Mouse (Mus musculus) G1E (cell line): ENCODE measurements around the gene 1700016H13Rik. TPM values are rescaled to one million over a fixed set of nuclear protein-coding genes. Genes with fewer than 3 reads are reported as not detected.

Source experiments
- ATAC-seq: 2 replicates; pipeline ENCODE4 v1.8.0; 2016; ENCODE audit warnings: mild to moderate bottlenecking; ENCODE audit not compliant: insufficient number of reproducible peaks, poor library complexity, low FRiP score, severe bottlenecking; ENCODE audit errors: extremely low read depth
- DNase-seq: peaks from one replicate; pipeline ENCODE4 v3.0.0; 2012; ENCODE audit warnings: low spot score
- H3K27me3 ChIP-seq: 2 replicates; pipeline ENCODE4 v1.6.1; 2012; ENCODE audit warnings: mild to moderate bottlenecking, low read length, inconsistent platforms; ENCODE audit not compliant: insufficient read depth
- H3K36me3 ChIP-seq: replicated peaks from 2 replicates; pipeline ENCODE3; 2012; ENCODE audit warnings: mild to moderate bottlenecking, inconsistent platforms
- H3K4me1 ChIP-seq: 2 replicates; pipeline ENCODE4 v1.6.1; 2012; ENCODE audit warnings: low read depth, low read length, inconsistent platforms, mixed read lengths; ENCODE audit not compliant: insufficient read depth
- H3K4me3 ChIP-seq: 2 replicates; pipeline ENCODE4 v1.5.1; 2012; ENCODE audit warnings: low read depth, mild to moderate bottlenecking, inconsistent platforms, low read length, moderate library complexity, mixed read lengths
- H3K9me3 ChIP-seq: replicated peaks from 2 replicates; pipeline ENCODE4 v1.6.1; 2012; ENCODE audit warnings: inconsistent platforms
- CTCF ChIP-seq: IDR thresholded peaks from 2 replicates; pipeline ENCODE4 v1.5.1; 2012; ENCODE audit warnings: low read depth, low read length, inconsistent platforms, mixed read lengths
- GATA1 ChIP-seq: IDR thresholded peaks from 2 replicates; pipeline ENCODE4 v1.6.1; 2012; ENCODE audit warnings: borderline replicate concordance, low read length, inconsistent platforms, mixed read lengths
- GATA2 ChIP-seq: IDR thresholded peaks from 2 replicates; pipeline ENCODE4 v1.6.1; 2012; ENCODE audit warnings: low read depth, low read length, inconsistent platforms, borderline replicate concordance
- POLR2AphosphoS5 ChIP-seq: IDR thresholded peaks from 2 replicates; pipeline ENCODE4 v1.6.1; 2012; ENCODE audit warnings: low read depth, low read length, inconsistent platforms; ENCODE audit not compliant: insufficient replicate concordance
- TAL1 ChIP-seq: conservative IDR thresholded peaks from 2 replicates; pipeline ENCODE4 v1.6.1; 2012; ENCODE audit warnings: low read depth, low read length, inconsistent platforms, mixed read lengths
- polyA plus RNA-seq: library from polyadenylated mRNA; stranded (reverse); fragments of >175 nt; gene quantifications from 2 replicates; pipeline ENCODE4 v1.2.3, GENCODE M21; 2012
- total RNA-seq, 2 experiments: library from RNA; stranded (forward) in 1 of 2; stranded (reverse) in 1 of 2; fragments of 200-1000 nt in 1 of 2; fragments of >200 nt in 1 of 2; fragmentation: Nextera tagmentation in 1 of 2; gene quantifications; 2 replicates each; pipeline ENCODE4 v1.2.3; 2014 to 2017

The 1700016H13Rik gene
- total and polyA plus RNA-seq, 3 experiments, result not detected

- H3K4me3 ChIP-seq, result no peak within 1 kb of the TSS
- H3K27me3 ChIP-seq, result no peaks in the 10 kb centered on the region
- no peaks in the 10 kb centered on the region for H3K4me1 ChIP-seq
- TF ChIP-seq POLR2AphosphoS5 (no peak), CTCF (no peak), GATA1 (no peak), GATA2 (no peak)
- no peaks in the 10 kb centered on the region for H3K36me3 ChIP-seq
- H3K9me3 ChIP-seq, result peaks cover 15% of the 10 kb centered on the region
- DNase-seq, result no peak
- ATAC-seq, result no peak
Observed at GRCm38 (mm10) chr5:103629111-103629764, 26.6 kb downstream of the 1700016H13Rik start, which contains the start of gene Slc10a6. Gene Slc10a6 (minus strand): TSS chr5:103629403.

GRCm38 (mm10) chr5:103628499-103628898 lies 27.3 kb downstream of the 1700016H13Rik start:
- H3K27me3 ChIP-seq, result no peaks in the 10 kb centered on the region
- no peak overlapping the region for H3K4me3 ChIP-seq
- TF ChIP-seq TAL1, result no peak
- TF ChIP-seq GATA1, result no peak
- no peak for TF ChIP-seq GATA2
- TF ChIP-seq POLR2AphosphoS5, result no peak
- no peak for TF ChIP-seq CTCF
- DNase-seq (no peak), ATAC-seq (no peak)
- peaks cover 16% of the 10 kb centered on the region for H3K9me3 ChIP-seq
- no peaks in the 10 kb centered on the region for H3K36me3 ChIP-seq
- H3K4me1 ChIP-seq, result no peaks in the 10 kb centered on the region

GRCm38 (mm10) chr5:103624831-103625230 lies 31.0 kb downstream of the 1700016H13Rik start:
- TF ChIP-seq POLR2AphosphoS5, result no peak
- ATAC-seq, result no peak
- DNase-seq, result no peak
- Histone ChIP-seq H3K9me3 (peaks cover 28% of the 10 kb centered on the region), H3K36me3 (no peaks in the 10 kb centered on the region), H3K4me1 (no peaks in the 10 kb centered on the region), H3K4me3 (no peak overlapping the region), H3K27me3 (no peaks in the 10 kb centered on the region)

- no peak for TF ChIP-seq TAL1
- TF ChIP-seq GATA1, result no peak
- TF ChIP-seq POLR2AphosphoS5, result no peak
- TF ChIP-seq CTCF, result no peak
- no peak for TF ChIP-seq GATA2
- H3K9me3 ChIP-seq, result peaks cover 23% of the 10 kb centered on the region
- H3K4me3 ChIP-seq, result no peak overlapping the region
- no peak for ATAC-seq
- no peaks in the 10 kb centered on the region for H3K4me1 ChIP-seq
- no peaks in the 10 kb centered on the region for H3K27me3 ChIP-seq
- no peaks in the 10 kb centered on the region for H3K36me3 ChIP-seq
- DNase-seq, result no peak
Observed at GRCm38 (mm10) chr5:103622321-103622720, 33.5 kb downstream of the 1700016H13Rik start.

GRCm38 (mm10) chr5:103620301-103620973 lies 35.4 kb downstream of the 1700016H13Rik start:
- DNase-seq (no peak), ATAC-seq (no peak)
- Histone ChIP-seq H3K4me3 (no peak overlapping the region), H3K4me1 (no peaks in the 10 kb centered on the region), H3K9me3 (peaks cover 31% of the 10 kb centered on the region), H3K27me3 (no peaks in the 10 kb centered on the region), H3K36me3 (no peaks in the 10 kb centered on the region)
- TF ChIP-seq GATA2, result no peak
- no peak for TF ChIP-seq POLR2AphosphoS5
- no peak for TF ChIP-seq GATA1
- no peak for TF ChIP-seq TAL1
- no peak for TF ChIP-seq CTCF

GRCm38 (mm10) chr5:103617191-103617590 lies 38.6 kb downstream of the 1700016H13Rik start:
- H3K27me3 ChIP-seq, result no peaks in the 10 kb centered on the region
- H3K36me3 ChIP-seq, result no peaks in the 10 kb centered on the region
- no peak overlapping the region for H3K4me3 ChIP-seq
- ATAC-seq, result no peak
- no peaks in the 10 kb centered on the region for H3K4me1 ChIP-seq
- no peak for DNase-seq
- no peak for TF ChIP-seq GATA2
- no peak for TF ChIP-seq POLR2AphosphoS5
- no peak for TF ChIP-seq GATA1
- TF ChIP-seq CTCF, result no peak
- no peak for TF ChIP-seq TAL1
- peaks cover 23% of the 10 kb centered on the region for H3K9me3 ChIP-seq

GRCm38 (mm10) chr5:103614356-103614755 lies 41.5 kb downstream of the 1700016H13Rik start:
- DNase-seq, result no peak
- H3K27me3 ChIP-seq, result no peaks in the 10 kb centered on the region
- H3K9me3 ChIP-seq, result peaks cover 24% of the 10 kb centered on the region
- H3K36me3 ChIP-seq, result no peaks in the 10 kb centered on the region
- TF ChIP-seq TAL1, result no peak
- TF ChIP-seq GATA2, result no peak
- TF ChIP-seq CTCF, result no peak
- no peak for ATAC-seq
- no peak overlapping the region for H3K4me3 ChIP-seq
- H3K4me1 ChIP-seq, result no peaks in the 10 kb centered on the region
